Mouse (Mus musculus): ENCODE results near the gene Myo18a.

- TF ChIP-seq CTCF (conservative IDR thresholded peaks at IDR 0.05; ENCODE audit: insufficient read depth, insufficient read length, low read depth, low read length) = no peak
- TF ChIP-seq POLR2A (IDR thresholded peaks at IDR 0.05; ENCODE audit: low read depth, low read length) = no peak
Measured at GRCm38 (mm10) chr11:77792566-77792909, 29.5 kb downstream of the Myo18a start.

Data from kidney, adult 2 months (tissue).